Mouse (Mus musculus): ENCODE measurements at regions not wholly inside any gene's neighbourhood (a gene's known extent, or its start where the extent isn't known, plus 50 kb on each side); places are given as distances from the start of the nearest gene placed in this dataset.

GRCm38 (mm10) chr16:62650856-62651255 is 135.8 kb downstream of the Nsun3 start:
- TF ChIP-seq CTCF (IDR thresholded peaks at IDR 0.05; ENCODE audit: low read depth, low read length) (no peak), POLR2A (IDR thresholded peaks at IDR 0.05; ENCODE audit: borderline replicate concordance, low read depth, low read length) (no peak)
